Mouse (Mus musculus): Measurements from ENCODE around the gene Dda1.

DNA sequence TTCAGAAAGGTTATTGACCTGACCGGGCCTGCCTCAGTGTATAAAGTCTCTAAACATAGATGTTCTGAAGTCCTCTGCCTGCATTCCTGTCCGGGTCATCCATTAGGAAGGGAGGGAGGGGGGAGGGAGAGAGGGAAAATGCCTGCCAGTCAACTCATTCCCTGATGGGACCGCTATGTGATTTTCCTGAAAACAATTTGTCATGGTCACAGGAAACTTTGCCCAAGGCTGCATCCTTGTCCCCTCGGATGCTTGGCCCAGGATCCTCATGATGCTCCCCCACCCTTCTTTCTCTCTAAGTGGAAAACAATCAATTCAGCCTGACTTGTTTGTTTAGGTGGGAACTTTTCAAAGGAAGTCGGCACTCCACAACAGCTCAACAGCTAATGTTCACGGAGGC lies 47.8 kb downstream of the Dda1 start:
- TF ChIP-seq CTCF (conservative IDR thresholded peaks at IDR 0.05; ENCODE audit: low read length) (no peak), NANOG (IDR thresholded peaks at IDR 0.05; ENCODE audit: borderline replicate concordance, low read length) (no peak), POU5F1 (IDR thresholded peaks at IDR 0.05; ENCODE audit: borderline replicate concordance, low read length) (no peak)
